Mouse (Mus musculus) liver, embryonic 18 days (tissue): ENCODE data around the gene Ctxn1. TPM values are rescaled to one million over a fixed set of nuclear protein-coding genes. Genes with fewer than 3 reads are reported as not detected.

Experiments
- polyA plus RNA-seq: library from polyadenylated mRNA; depleted of rRNA; stranded (reverse); fragments of >200 nt; gene quantifications from 2 replicates; pipeline ENCODE4 v1.2.3, GENCODE M21; 2012; rRNA removed

Gene Ctxn1
- polyA plus RNA-seq, result 2.6 and 3.5 TPM in 2 replicates

GRCm38 (mm10) chr8:4259125-4259804, at the start of gene Ctxn1:
Gene Ctxn1, minus strand, starts transcription at chr8:4259274.

GRCm38 (mm10) chr8:4275275-4276110, 16.4 kb upstream of the Ctxn1 start, which contains the start of gene Timm44:
Gene Timm44, minus strand, starts transcription at chr8:4275913.

GRCm38 (mm10) chr8:4252934-4253841, 5.9 kb downstream of the Ctxn1 start, which contains the start of gene Snapc2:
Gene Snapc2, plus strand, starts transcription at chr8:4253080.

GRCm38 (mm10) chr8:4247951-4248540, 11.0 kb downstream of the Ctxn1 start, which contains the start of gene Tgfbr3l:
Gene Tgfbr3l, plus strand, starts transcription at chr8:4248214.

GRCm38 (mm10) chr8:4238434-4239192, 20.5 kb downstream of the Ctxn1 start, which contains the start of the genes Map2k7 and Gm49320:
Gene Map2k7, plus strand, starts transcription at chr8:4238740.
Gene Gm49320, plus strand, starts transcription at chr8:4238865.

GRCm38 (mm10) chr8:4226739-4227347, 32.2 kb downstream of the Ctxn1 start, which contains the start of gene Lrrc8e:
Gene Lrrc8e, plus strand, starts transcription at chr8:4226827.

GRCm38 (mm10) chr8:4216791-4217621, 42.1 kb downstream of the Ctxn1 start, which contains the start of gene Prr36:
Gene Prr36, minus strand, starts transcription at chr8:4217459.

Other genes starting within 250 kb of the Ctxn1 start
- 3.6 and 3.7 TPM in 2 replicates for gene Cd209f, start 153.4 kb downstream of the Ctxn1 start, polyA plus RNA-seq
- gene Cd209g, start 125.2 kb downstream of the Ctxn1 start, polyA plus RNA-seq, result 0.22 and 0.35 TPM in 2 replicates
- gene Evi5l, start 92.7 kb downstream of the Ctxn1 start, polyA plus RNA-seq, result 3.2 and 4.3 TPM in 2 replicates
- gene Prr36, start 41.8 kb downstream of the Ctxn1 start, polyA plus RNA-seq, result 0.17 and 0.18 TPM in 2 replicates
- gene Lrrc8e, start 32.4 kb downstream of the Ctxn1 start, polyA plus RNA-seq, result 0.05 and 0.13 TPM in 2 replicates
- gene Map2k7, start 20.5 kb downstream of the Ctxn1 start, polyA plus RNA-seq, result 12.7 and 15.2 TPM in 2 replicates
- 0.53 and 0.96 TPM in 2 replicates for gene Gm49320, start 20.4 kb downstream of the Ctxn1 start, polyA plus RNA-seq
- 5.8 and 7.9 TPM in 2 replicates for gene Tgfbr3l, start 11.1 kb downstream of the Ctxn1 start, polyA plus RNA-seq
- 11.5 and 11.6 TPM in 2 replicates for gene Snapc2, start 6.2 kb downstream of the Ctxn1 start, polyA plus RNA-seq
- 37.4 and 44.4 TPM in 2 replicates for gene Timm44, start 16.6 kb upstream of the Ctxn1 start, polyA plus RNA-seq
- 4.4 and 5.2 TPM in 2 replicates for gene Ccl25, start 65.9 kb upstream of the Ctxn1 start, polyA plus RNA-seq
- 22.4 and 23.0 TPM in 2 replicates for gene Elavl1, start 66.1 kb upstream of the Ctxn1 start, polyA plus RNA-seq
- 2.0 and 2.3 TPM in 2 replicates for gene Cers4, start 233.8 kb upstream of the Ctxn1 start, polyA plus RNA-seq